Mouse (Mus musculus) CH12.LX (cell line): ENCODE measurements around the gene Pdzd2.

Experiments used
- CHD2 ChIP-seq: IDR thresholded peaks from 2 replicates; pipeline ENCODE4 v1.6.1; 2011; ENCODE audit warnings: low read length, improper control_type of control experiment
- E2F4 ChIP-seq: IDR thresholded peaks from 2 replicates; pipeline ENCODE4 v1.6.1; 2011; ENCODE audit warnings: low read depth, low read length, improper control_type of control experiment; ENCODE audit not compliant: insufficient replicate concordance
- ETS1 ChIP-seq: conservative IDR thresholded peaks from 2 replicates; pipeline ENCODE4 v1.6.1; 2012; ENCODE audit warnings: low read depth, mild to moderate bottlenecking, inconsistent platforms, low read length, improper control_type of control experiment, moderate library complexity
- MAX ChIP-seq: IDR thresholded peaks from 2 replicates; pipeline ENCODE4 v1.6.1; 2011; ENCODE audit warnings: low read length, improper control_type of control experiment
- POLR2A ChIP-seq: IDR thresholded peaks from 2 replicates; pipeline ENCODE4 v1.6.1; 2011; ENCODE audit warnings: low read depth, mild to moderate bottlenecking, improper control_type of control experiment, low read length
- ZMIZ1 ChIP-seq: IDR thresholded peaks from 2 replicates; pipeline ENCODE4 v1.6.1; 2012; ENCODE audit warnings: low read depth, mild to moderate bottlenecking, inconsistent platforms, low read length, improper control_type of control experiment

GRCm38 (mm10) chr15:12539618-12540302 lies 200.0 kb downstream of the Pdzd2 start:
- TF ChIP-seq ETS1: no peak
- no peak for TF ChIP-seq CHD2
- no peak for TF ChIP-seq MAX
- no peak for TF ChIP-seq ZMIZ1
- TF ChIP-seq E2F4: no peak
- no peak for TF ChIP-seq POLR2A
